Mouse (Mus musculus) liver, embryonic 14.5 days (tissue): ENCODE results near the gene Cyth1.

Experiments
- CTCF ChIP-seq: IDR thresholded peaks from 2 replicates; pipeline ENCODE4 v1.5.1; 2016; ENCODE audit warnings: antibody characterized with exemption, low read depth, control low read depth
- EP300 ChIP-seq: IDR thresholded peaks from 2 replicates; pipeline ENCODE4 v1.6.1; 2016; ENCODE audit warnings: antibody characterized with exemption, low read depth

- TF ChIP-seq EP300 (no peak), CTCF (no peak)
Measured at GRCm38 (mm10) chr11:118203469-118203868, 44.9 kb downstream of the Cyth1 start.
